Mouse (Mus musculus): ENCODE data around the gene Hand1. TPM values are rescaled to one million over a fixed set of nuclear protein-coding genes. Genes with fewer than 3 reads are reported as not detected.
"Not testable (repeated sequence)": the region's sequence is repeated elsewhere in the genome, so short reads cannot be mapped to it uniquely, and the experiment has no call there.

The Hand1 gene
- polyA plus RNA-seq, 1 experiment from 2014 or later = 0.18 TPM

GRCm38 (mm10) chr11:57850931-57851330, 18.3 kb upstream of the Hand1 start:
- peaks cover 2% of the 10 kb centered on the region; the same call in 1 of the 2 replicates for H3K27me3 ChIP-seq (ENCODE audit: control insufficient read depth, insufficient read depth, low read depth, low read length)
- no peak for ATAC-seq (ENCODE audit: low read depth)
- no peaks in the 10 kb centered on the region for H3K4me1 ChIP-seq (ENCODE audit: control insufficient read depth, low read depth, low read length)
- H3K9ac ChIP-seq (ENCODE audit: low read depth, low read length) = no peak overlapping the region
- H3K36me3 ChIP-seq (ENCODE audit: control insufficient read depth, insufficient read depth) = no peaks in the 10 kb centered on the region
- WGBS (ENCODE audit: insufficient replicate concordance) = 33% methylated on average over 3 of the region's 3 CpGs
- H3K4me2 ChIP-seq (ENCODE audit: low read depth, low read length) = no peak overlapping the region
- H3K27ac ChIP-seq (ENCODE audit: low read length) = no peak overlapping the region
- H3K4me3 ChIP-seq (ENCODE audit: low read depth, low read length) = no peak overlapping the region
- no peaks in the 10 kb centered on the region for H3K9me3 ChIP-seq (replicated peaks; ENCODE audit: control insufficient read depth, low read length)

GRCm38 (mm10) chr11:57850298-57850697, 17.7 kb upstream of the Hand1 start:
- Histone ChIP-seq H3K4me2 (ENCODE audit: low read depth, low read length) (no peak overlapping the region), H3K27ac (ENCODE audit: low read length) (no peak overlapping the region), H3K27me3 (ENCODE audit: control insufficient read depth, insufficient read depth, low read depth, low read length) (peaks cover 2% of the 10 kb centered on the region; the same call in 1 of the 2 replicates), H3K4me1 (ENCODE audit: control insufficient read depth, low read depth, low read length) (no peaks in the 10 kb centered on the region), H3K4me3 (ENCODE audit: low read depth, low read length) (no peak overlapping the region), H3K36me3 (ENCODE audit: control insufficient read depth, insufficient read depth) (no peaks in the 10 kb centered on the region), H3K9me3 (replicated peaks; ENCODE audit: control insufficient read depth, low read length) (no peaks in the 10 kb centered on the region), H3K9ac (ENCODE audit: low read depth, low read length) (no peak overlapping the region)
- WGBS (ENCODE audit: insufficient replicate concordance) = 38% methylated on average over 7 of the region's 7 CpGs
- no peak for ATAC-seq (ENCODE audit: low read depth)

- H3K4me2 ChIP-seq (ENCODE audit: low read depth, low read length) = no peak overlapping the region
- H3K36me3 ChIP-seq (ENCODE audit: control insufficient read depth, insufficient read depth) = no peaks in the 10 kb centered on the region
- 37% methylated on average over 7 of the region's 7 CpGs for WGBS (ENCODE audit: insufficient replicate concordance)
- H3K9me3 ChIP-seq (replicated peaks; ENCODE audit: control insufficient read depth, low read length) = no peaks in the 10 kb centered on the region
- no peaks in the 10 kb centered on the region for H3K4me1 ChIP-seq (ENCODE audit: control insufficient read depth, low read depth, low read length)
- H3K27ac ChIP-seq (ENCODE audit: low read length) = no peak overlapping the region
- ATAC-seq (ENCODE audit: low read depth) = no peak
- H3K27me3 ChIP-seq (ENCODE audit: control insufficient read depth, insufficient read depth, low read depth, low read length) = peaks cover 7% of the 10 kb centered on the region; the same call in 1 of the 2 replicates
- H3K4me3 ChIP-seq (ENCODE audit: low read depth, low read length) = no peak overlapping the region
- no peak overlapping the region for H3K9ac ChIP-seq (ENCODE audit: low read depth, low read length)
These were observed 14.8 kb upstream of the Hand1 start for GRCm38 (mm10) chr11:57847396-57847795.

GRCm38 (mm10) chr11:57846421-57847363, 14.1 kb upstream of the Hand1 start:
- 57% methylated on average over 8 of the region's 9 CpGs for WGBS (ENCODE audit: insufficient replicate concordance)
- not testable (repeated sequence) for H3K4me2 ChIP-seq (ENCODE audit: low read depth, low read length); H3K9ac ChIP-seq (ENCODE audit: low read depth, low read length); ATAC-seq (ENCODE audit: low read depth); H3K27me3 ChIP-seq (ENCODE audit: control insufficient read depth, insufficient read depth, low read depth, low read length); H3K4me3 ChIP-seq (ENCODE audit: low read depth, low read length); H3K4me1 ChIP-seq (ENCODE audit: control insufficient read depth, low read depth, low read length); H3K9me3 ChIP-seq (replicated peaks; ENCODE audit: control insufficient read depth, low read length); H3K36me3 ChIP-seq (ENCODE audit: control insufficient read depth, insufficient read depth); H3K27ac ChIP-seq (ENCODE audit: low read length)

GRCm38 (mm10) chr11:57841391-57841790, 8.8 kb upstream of the Hand1 start:
- peaks cover 50% of the 10 kb centered on the region for H3K27me3 ChIP-seq (ENCODE audit: control insufficient read depth, insufficient read depth, low read depth, low read length)
- H3K9me3 ChIP-seq (replicated peaks; ENCODE audit: control insufficient read depth, low read length) = no peaks in the 10 kb centered on the region
- no peak overlapping the region for H3K27ac ChIP-seq (ENCODE audit: low read length)
- H3K4me2 ChIP-seq (ENCODE audit: low read depth, low read length) = no peak overlapping the region
- H3K4me3 ChIP-seq (ENCODE audit: low read depth, low read length) = no peak overlapping the region
- no peaks in the 10 kb centered on the region for H3K36me3 ChIP-seq (ENCODE audit: control insufficient read depth, insufficient read depth)
- H3K4me1 ChIP-seq (ENCODE audit: control insufficient read depth, low read depth, low read length) = no peaks in the 10 kb centered on the region
- H3K9ac ChIP-seq (ENCODE audit: low read depth, low read length) = no peak overlapping the region
- 38% methylated on average over 7 of the region's 7 CpGs for whole genome bisulfite sequencing (ENCODE audit: insufficient replicate concordance)
- no peak for ATAC-seq (ENCODE audit: low read depth)

GRCm38 (mm10) chr11:57840986-57841385, 8.4 kb upstream of the Hand1 start:
- peaks cover 54% of the 10 kb centered on the region for H3K27me3 ChIP-seq (ENCODE audit: control insufficient read depth, insufficient read depth, low read depth, low read length)
- H3K36me3 ChIP-seq (ENCODE audit: control insufficient read depth, insufficient read depth) = no peaks in the 10 kb centered on the region
- H3K4me2 ChIP-seq (ENCODE audit: low read depth, low read length) = no peak overlapping the region
- H3K9ac ChIP-seq (ENCODE audit: low read depth, low read length) = no peak overlapping the region
- no peak for ATAC-seq (ENCODE audit: low read depth)
- H3K9me3 ChIP-seq (replicated peaks; ENCODE audit: control insufficient read depth, low read length) = no peaks in the 10 kb centered on the region
- WGBS (ENCODE audit: insufficient replicate concordance) = 22% methylated on average over 10 of the region's 10 CpGs
- H3K4me1 ChIP-seq (ENCODE audit: control insufficient read depth, low read depth, low read length) = no peaks in the 10 kb centered on the region
- H3K4me3 ChIP-seq (ENCODE audit: low read depth, low read length) = no peak overlapping the region
- no peak overlapping the region for H3K27ac ChIP-seq (ENCODE audit: low read length)

GRCm38 (mm10) chr11:57837861-57838680, 5.5 kb upstream of the Hand1 start:
- Histone ChIP-seq H3K27me3 (ENCODE audit: control insufficient read depth, insufficient read depth, low read depth, low read length) (peaks cover 81% of the 10 kb centered on the region), H3K36me3 (ENCODE audit: control insufficient read depth, insufficient read depth) (no peaks in the 10 kb centered on the region), H3K9ac (ENCODE audit: low read depth, low read length) (no peak overlapping the region), H3K27ac (ENCODE audit: low read length) (no peak overlapping the region), H3K4me3 (ENCODE audit: low read depth, low read length) (no peak overlapping the region), H3K4me2 (ENCODE audit: low read depth, low read length) (no peak overlapping the region), H3K4me1 (ENCODE audit: control insufficient read depth, low read depth, low read length) (no peaks in the 10 kb centered on the region), H3K9me3 (replicated peaks; ENCODE audit: control insufficient read depth, low read length) (no peaks in the 10 kb centered on the region)
- ATAC-seq (ENCODE audit: low read depth) = no peak
- 9% methylated on average over 22 of the region's 22 CpGs for WGBS (ENCODE audit: insufficient replicate concordance)

- Histone ChIP-seq H3K27ac (ENCODE audit: low read length) (no peak overlapping the region), H3K27me3 (ENCODE audit: control insufficient read depth, insufficient read depth, low read depth, low read length) (peaks cover 86% of the 10 kb centered on the region), H3K4me3 (ENCODE audit: low read depth, low read length) (no peak overlapping the region), H3K4me2 (ENCODE audit: low read depth, low read length) (no peak overlapping the region), H3K9ac (ENCODE audit: low read depth, low read length) (no peak overlapping the region), H3K4me1 (ENCODE audit: control insufficient read depth, low read depth, low read length) (no peaks in the 10 kb centered on the region), H3K36me3 (ENCODE audit: control insufficient read depth, insufficient read depth) (no peaks in the 10 kb centered on the region), H3K9me3 (replicated peaks; ENCODE audit: control insufficient read depth, low read length) (no peaks in the 10 kb centered on the region)
- no peak for ATAC-seq (ENCODE audit: low read depth)
- WGBS (ENCODE audit: insufficient replicate concordance) = 2% methylated on average over 38 of the region's 38 CpGs
These were observed 4.5 kb upstream of the Hand1 start for GRCm38 (mm10) chr11:57836872-57837680.
